Mouse (Mus musculus) heart, embryonic 11.5 days (tissue): ENCODE measurements around the gene Cdh18. TPM values are rescaled to one million over a fixed set of nuclear protein-coding genes. Genes with fewer than 3 reads are reported as not detected.

Experiments used
- ATAC-seq: fragments of 200-750 bp; cut with Nextera tagmentation; replicated peaks from 2 replicates; pipeline ENCODE4 v1.8.0; 2017; ENCODE audit warnings: moderate library complexity; ENCODE audit not compliant: insufficient number of reproducible peaks, low FRiP score, low TSS enrichment
- H3K27ac ChIP-seq: fragments of 300-500 bp; sonication (generic); 2 replicates; pipeline ENCODE4 v1.5.1; 2014; ENCODE audit warnings: mild to moderate bottlenecking, low read depth, low read length
- H3K27me3 ChIP-seq: fragments of 300-500 bp; sonication (generic); 2 replicates; pipeline ENCODE4 v1.6.1; 2014; ENCODE audit warnings: mild to moderate bottlenecking, low read length, mixed read lengths; ENCODE audit not compliant: control insufficient read depth, insufficient read depth
- H3K36me3 ChIP-seq: fragments of 300-500 bp; sonication (generic); 2 replicates; pipeline ENCODE4 v1.6.1; 2014; ENCODE audit warnings: mild to moderate bottlenecking, low read length, moderate library complexity, mixed read lengths; ENCODE audit not compliant: control insufficient read depth, insufficient read depth
- H3K4me1 ChIP-seq: fragments of 300-500 bp; sonication (generic); 2 replicates; pipeline ENCODE4 v1.6.1; 2014; ENCODE audit warnings: low read length; ENCODE audit not compliant: control insufficient read depth, insufficient read depth
- H3K4me2 ChIP-seq: fragments of 300-500 bp; sonication (generic); 2 replicates; pipeline ENCODE4 v1.6.1; 2014; ENCODE audit warnings: mild to moderate bottlenecking, moderate library complexity
- H3K4me3 ChIP-seq: fragments of 300-500 bp; sonication (generic); 2 replicates; pipeline ENCODE4 v1.5.1; 2014; ENCODE audit warnings: low read depth, low read length
- H3K9ac ChIP-seq: fragments of 300-500 bp; sonication (generic); 2 replicates; pipeline ENCODE4 v1.6.1; 2014; ENCODE audit warnings: mild to moderate bottlenecking, low read depth, low read length, moderate library complexity
- H3K9me3 ChIP-seq: fragments of 300-500 bp; sonication (generic); replicated peaks from 2 replicates; pipeline ENCODE4 v1.6.1; 2016; ENCODE audit warnings: low read length; ENCODE audit not compliant: control insufficient read depth
- WGBS: fragments of 180-500 bp; shearing (Covaris S2); extraction: QIAGEN DNeasy Blood & Tissue Kit; methylation state at CpG from one replicate; pipeline ENCODE4 v1.1.7; 2014; ENCODE audit not compliant: insufficient replicate concordance; 5-methylcytosine and 5-hydroxymethylcytosine counted together
- polyA plus RNA-seq: library from polyadenylated mRNA; unstranded; fragments of >200 nt; fragmentation: Nextera tagmentation; extraction: Ambion mirVana; gene quantifications from 2 replicates; pipeline ENCODE4 v1.2.1, GENCODE M21; 2014

Cdh18 gene
- polyA plus RNA-seq, 1 experiment from 2014 or later: 0.17 TPM

DNA sequence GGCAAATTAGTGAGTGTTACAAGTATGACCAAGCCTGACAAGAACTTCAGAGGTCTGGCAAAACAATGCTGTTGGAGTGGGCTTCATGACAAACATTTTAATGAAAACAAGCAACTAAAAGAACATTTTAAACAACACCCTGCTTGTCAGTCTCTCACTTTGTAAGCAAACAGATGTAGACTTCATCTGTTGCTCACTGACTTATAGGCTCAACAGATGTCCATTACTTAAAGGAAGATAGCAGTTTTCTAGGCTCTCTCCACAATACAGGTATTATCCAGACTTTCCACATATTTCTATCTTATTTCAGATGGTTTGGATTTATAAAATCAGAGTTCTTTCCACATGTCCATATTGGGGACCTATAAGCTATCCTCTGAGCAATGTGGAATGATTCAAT is 308.9 kb downstream of the Cdh18 start:
- H3K27me3 ChIP-seq: no peaks in the 10 kb centered on the region
- H3K9me3 ChIP-seq: no peaks in the 10 kb centered on the region
- no peak overlapping the region for H3K9ac ChIP-seq
- no peaks in the 10 kb centered on the region for H3K4me1 ChIP-seq
- H3K27ac ChIP-seq: no peak overlapping the region
- no peak overlapping the region for H3K4me2 ChIP-seq
- H3K36me3 ChIP-seq: no peaks in the 10 kb centered on the region
- ATAC-seq: no peak
- H3K4me3 ChIP-seq: no peak overlapping the region

DNA sequence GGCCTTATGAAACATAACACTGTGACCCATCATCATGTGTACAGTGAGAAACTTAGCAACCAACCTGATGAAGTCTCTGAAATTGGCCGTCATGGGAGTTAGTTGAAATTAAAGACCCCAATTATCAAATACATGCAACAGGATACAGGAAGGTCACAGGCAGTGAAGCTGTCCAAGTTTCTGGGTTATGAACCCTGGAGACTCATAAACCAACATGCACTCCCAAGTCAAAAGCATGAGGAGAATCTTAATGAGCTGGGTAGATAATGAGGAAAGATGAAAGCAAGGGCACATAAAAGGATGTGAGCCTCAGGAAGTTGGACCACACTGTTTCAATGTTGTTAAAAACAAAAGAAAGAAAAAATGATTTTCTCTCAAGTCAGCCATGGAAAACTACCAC is 321.9 kb downstream of the Cdh18 start:
- Histone ChIP-seq H3K27ac (no peak overlapping the region), H3K36me3 (no peaks in the 10 kb centered on the region), H3K4me1 (no peaks in the 10 kb centered on the region), H3K27me3 (no peaks in the 10 kb centered on the region), H3K4me2 (no peak overlapping the region), H3K4me3 (no peak overlapping the region), H3K9ac (no peak overlapping the region), H3K9me3 (no peaks in the 10 kb centered on the region)
- ATAC-seq: no peak
- WGBS: 74% methylated on average over 1 of the region's 1 CpGs

DNA sequence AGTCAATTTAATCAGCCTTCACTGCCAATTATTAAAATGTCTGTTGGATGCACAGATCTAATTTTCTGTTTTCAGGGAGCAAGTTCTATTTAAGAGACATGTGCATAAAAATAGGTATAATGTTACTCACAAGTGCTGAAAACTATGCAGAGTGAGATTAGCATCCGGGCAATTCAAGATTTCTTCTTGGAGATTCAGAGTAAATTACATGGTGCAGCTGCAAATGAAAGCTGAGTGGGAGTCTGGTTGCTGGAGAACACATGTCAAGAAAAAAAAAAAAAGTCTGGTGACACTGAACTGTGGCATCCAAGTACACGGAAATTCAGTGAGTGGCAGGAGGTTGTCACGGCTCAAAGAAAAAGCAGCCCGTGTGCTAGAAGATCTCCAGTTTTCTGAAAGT is 348.9 kb downstream of the Cdh18 start:
- Histone ChIP-seq H3K9me3 (no peaks in the 10 kb centered on the region), H3K27me3 (no peaks in the 10 kb centered on the region), H3K9ac (no peak overlapping the region), H3K4me3 (no peak overlapping the region), H3K27ac (no peak overlapping the region), H3K4me2 (no peak overlapping the region), H3K4me1 (no peaks in the 10 kb centered on the region), H3K36me3 (no peaks in the 10 kb centered on the region)
- ATAC-seq: no peak
- WGBS: 70% methylated on average over 4 of the region's 4 CpGs

DNA sequence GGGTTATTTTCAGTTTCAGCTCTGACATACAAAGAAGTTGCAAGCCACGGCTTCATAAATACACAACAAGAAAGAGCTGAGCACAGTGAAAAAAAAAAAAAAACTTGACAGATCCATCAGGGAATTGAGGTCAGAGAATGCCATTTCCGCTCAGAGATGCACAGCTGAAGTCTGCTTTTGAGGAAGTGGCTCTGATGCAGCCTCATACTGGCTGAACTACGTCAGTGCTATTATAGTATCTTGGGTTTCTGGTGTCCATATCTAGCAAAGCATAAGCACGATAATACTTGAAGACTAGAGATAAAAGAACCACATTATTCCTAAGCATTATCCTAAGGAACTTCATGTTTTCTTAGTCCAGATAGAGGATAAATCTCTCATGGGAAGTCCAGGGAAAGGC is 349.4 kb downstream of the Cdh18 start:
- Histone ChIP-seq H3K27me3 (no peaks in the 10 kb centered on the region), H3K9ac (no peak overlapping the region), H3K4me3 (no peak overlapping the region), H3K4me2 (no peak overlapping the region), H3K36me3 (no peaks in the 10 kb centered on the region), H3K27ac (no peak overlapping the region), H3K4me1 (no peaks in the 10 kb centered on the region), H3K9me3 (no peaks in the 10 kb centered on the region)
- no peak for ATAC-seq
- 69% methylated on average over 4 of the region's 4 CpGs for WGBS

DNA sequence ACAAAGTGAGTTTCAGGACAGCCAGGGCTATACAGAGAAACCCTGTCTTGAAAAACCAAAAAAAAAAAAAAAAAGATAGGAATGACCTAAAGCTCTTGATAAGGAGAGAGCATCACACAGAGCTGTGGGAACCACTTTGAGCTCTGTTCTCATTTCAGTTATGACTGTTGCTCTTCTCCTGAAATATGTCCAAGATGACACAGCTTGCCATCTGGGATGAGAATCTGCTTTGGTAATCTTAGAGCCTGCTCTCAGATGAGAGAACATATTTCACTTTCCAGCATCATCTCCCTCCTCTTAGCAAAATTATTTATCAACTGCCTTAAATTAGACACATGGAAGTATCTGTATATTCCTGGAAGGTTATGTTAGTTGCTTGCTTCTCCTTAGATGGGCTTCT is 365.6 kb downstream of the Cdh18 start:
- H3K27me3 ChIP-seq: no peaks in the 10 kb centered on the region
- no peaks in the 10 kb centered on the region for H3K9me3 ChIP-seq
- H3K4me3 ChIP-seq: no peak overlapping the region
- H3K27ac ChIP-seq: no peak overlapping the region
- ATAC-seq: no peak
- no peak overlapping the region for H3K4me2 ChIP-seq
- H3K4me1 ChIP-seq: no peaks in the 10 kb centered on the region
- H3K36me3 ChIP-seq: no peaks in the 10 kb centered on the region
- H3K9ac ChIP-seq: no peak overlapping the region

DNA sequence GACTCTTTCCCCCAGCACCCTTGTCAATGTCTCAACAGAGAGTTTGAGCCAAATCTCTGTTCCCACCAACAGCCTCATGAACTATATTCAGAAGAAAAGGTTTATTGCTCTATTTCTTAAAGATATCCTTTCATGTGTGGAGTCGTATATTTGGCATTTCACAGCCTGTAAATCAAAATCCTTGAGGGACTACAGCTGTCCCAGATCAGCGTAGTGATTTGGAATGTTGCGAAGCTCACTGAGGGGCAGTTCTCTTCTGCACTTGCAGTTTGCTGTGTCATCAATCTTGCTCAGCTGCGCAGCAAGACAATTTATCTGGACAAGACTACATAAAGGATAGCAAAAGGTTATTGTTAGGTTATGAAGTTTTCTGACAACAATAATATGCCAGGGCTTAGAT is 385.5 kb downstream of the Cdh18 start:
- ATAC-seq: no peak
- H3K27me3 ChIP-seq: no peaks in the 10 kb centered on the region

DNA sequence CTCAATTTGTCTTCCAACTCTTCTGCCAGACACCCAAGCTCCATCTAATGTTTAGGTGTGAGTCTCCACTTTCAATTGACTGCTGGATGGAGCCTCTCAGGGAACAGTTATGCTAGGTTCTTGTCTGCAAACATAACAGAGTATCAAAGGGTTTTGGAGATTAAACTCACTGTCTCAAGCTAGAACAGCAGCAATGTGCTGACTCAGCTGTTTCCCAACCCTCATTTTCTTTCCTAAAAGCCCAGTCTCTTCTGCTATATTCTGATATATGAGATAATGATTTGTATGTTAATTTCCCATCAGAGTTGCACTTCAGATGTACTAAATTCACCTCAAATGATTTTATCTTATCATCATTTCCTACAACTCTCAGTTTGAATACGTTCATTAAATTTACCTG is 398.4 kb downstream of the Cdh18 start:
- no peak for ATAC-seq
- Histone ChIP-seq H3K4me1 (no peaks in the 10 kb centered on the region), H3K27ac (no peak overlapping the region), H3K27me3 (no peaks in the 10 kb centered on the region), H3K9ac (no peak overlapping the region), H3K9me3 (no peaks in the 10 kb centered on the region), H3K4me2 (no peak overlapping the region), H3K36me3 (no peaks in the 10 kb centered on the region), H3K4me3 (no peak overlapping the region)
- 70% methylated on average over 1 of the region's 1 CpGs for WGBS

More for the DNA sequence above, 385.5 kb downstream of the Cdh18 start:
- Histone ChIP-seq H3K9me3 (no peaks in the 10 kb centered on the region), H3K27ac (no peak overlapping the region), H3K4me2 (no peak overlapping the region), H3K36me3 (no peaks in the 10 kb centered on the region), H3K9ac (no peak overlapping the region), H3K4me1 (no peaks in the 10 kb centered on the region), H3K4me3 (no peak overlapping the region)
- 71% methylated on average over 4 of the region's 4 CpGs for WGBS

DNA sequence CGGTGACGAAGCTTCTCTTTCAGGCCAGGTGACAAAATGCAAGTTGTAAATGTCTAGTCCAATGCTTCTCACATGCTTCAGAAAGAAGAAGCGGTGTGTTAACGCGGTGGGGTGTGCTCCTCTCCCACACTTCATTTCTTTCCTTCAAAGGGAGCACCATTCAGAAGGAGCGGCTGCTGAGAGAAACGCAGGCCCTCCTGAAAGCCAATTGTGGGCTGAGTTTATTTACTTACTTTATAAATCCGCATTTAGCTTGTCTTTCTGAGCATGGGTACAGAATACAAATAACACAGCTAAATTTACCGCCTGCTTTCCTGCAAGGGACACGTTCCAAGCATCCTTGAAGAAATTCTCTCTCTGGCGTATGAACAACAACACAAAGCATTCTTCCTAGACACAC is 420.6 kb downstream of the Cdh18 start:
- H3K36me3 ChIP-seq: no peaks in the 10 kb centered on the region
- H3K27me3 ChIP-seq: no peaks in the 10 kb centered on the region
- ATAC-seq: no peak
- H3K4me2 ChIP-seq: no peak overlapping the region
- no peaks in the 10 kb centered on the region for H3K4me1 ChIP-seq
- no peaks in the 10 kb centered on the region for H3K9me3 ChIP-seq
- WGBS: 73% methylated on average over 11 of the region's 11 CpGs
- no peak overlapping the region for H3K4me3 ChIP-seq
- H3K27ac ChIP-seq: no peak overlapping the region
- no peak overlapping the region for H3K9ac ChIP-seq

DNA sequence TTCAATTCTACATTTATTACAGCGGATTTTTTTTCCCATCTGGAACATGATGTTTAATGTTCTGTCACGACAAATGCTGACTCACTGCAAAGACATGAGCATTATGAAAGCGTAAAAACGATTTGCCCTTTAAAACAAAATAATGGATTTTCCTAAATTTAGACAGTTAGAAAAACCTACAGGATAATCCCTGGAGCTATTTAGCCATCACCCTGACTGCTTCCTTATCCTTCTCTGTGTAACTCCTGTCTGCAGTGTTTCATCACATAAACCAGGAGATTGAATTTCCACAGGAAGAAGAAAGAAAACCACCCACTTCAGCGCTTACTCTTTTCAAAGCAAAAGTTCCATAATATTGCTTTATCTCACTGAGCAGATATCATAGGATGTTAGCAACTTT is 431.3 kb downstream of the Cdh18 start:
- Histone ChIP-seq H3K36me3 (no peaks in the 10 kb centered on the region), H3K4me1 (no peaks in the 10 kb centered on the region), H3K9ac (no peak overlapping the region), H3K4me3 (no peak overlapping the region), H3K9me3 (no peaks in the 10 kb centered on the region), H3K27ac (no peak overlapping the region), H3K4me2 (no peak overlapping the region), H3K27me3 (no peaks in the 10 kb centered on the region)
- 74% methylated on average over 5 of the region's 5 CpGs for WGBS
- no peak for ATAC-seq
